Mouse (Mus musculus): ENCODE measurements at regions not wholly inside any gene's neighbourhood (a gene's known extent, or its start where the extent isn't known, plus 50 kb on each side); places are given as distances from the start of the nearest gene placed in this dataset.
A peak's percentile ranks its signal among the peaks of the same experiment; 100 is the strongest.

- no peak for ATAC-seq (ENCODE audit: low FRiP score, low TSS enrichment)
- Histone ChIP-seq H3K4me3 (ENCODE audit: low read length) (no peak overlapping the region), H3K27ac (ENCODE audit: low read length) (no peak overlapping the region), H3K36me3 (ENCODE audit: insufficient read depth, low read length) (no peaks in the 10 kb centered on the region), H3K4me1 (ENCODE audit: insufficient read depth, low read length) (no peaks in the 10 kb centered on the region), H3K9me3 (ENCODE audit: low read length) (no peaks in the 10 kb centered on the region), H3K4me2 (replicated peaks; ENCODE audit: low read depth, low read length) (no peak overlapping the region), H3K9ac (replicated peaks; ENCODE audit: low read length) (no peak overlapping the region), H3K27me3 (ENCODE audit: insufficient read depth, low read length) (no peaks in the 10 kb centered on the region)
- 49% methylated on average over 6 of the region's 6 CpGs for WGBS
Observed at GRCm38 (mm10) chr12:27823392-27823791, 481.0 kb upstream of the Sox11 start.

DNA sequence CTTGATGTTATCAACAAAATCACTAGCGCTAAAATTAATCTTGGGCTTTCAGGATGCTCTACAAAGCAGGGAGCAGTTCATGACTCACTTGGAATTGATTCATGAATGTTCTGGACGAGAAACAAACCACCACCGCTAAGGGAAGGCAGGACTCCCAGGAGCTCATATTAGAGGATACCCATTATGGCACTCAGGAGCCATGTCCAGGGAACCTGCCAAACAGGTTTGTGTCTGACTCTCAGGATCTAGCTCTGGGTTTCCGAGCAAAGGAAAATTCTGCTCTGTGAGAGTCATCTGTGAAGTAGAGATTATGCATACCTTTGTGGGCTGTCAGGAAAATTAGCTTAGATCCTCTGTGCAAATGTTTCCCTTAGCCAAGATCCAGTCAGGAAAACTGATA is 454.3 kb upstream of the Sox11 start:
- ATAC-seq (ENCODE audit: low FRiP score, low TSS enrichment), result no peak
- Histone ChIP-seq H3K4me3 (ENCODE audit: low read length) (no peak overlapping the region), H3K27me3 (ENCODE audit: insufficient read depth, low read length) (no peaks in the 10 kb centered on the region), H3K9me3 (ENCODE audit: low read length) (peaks cover 3% of the 10 kb centered on the region; the same call in 1 of the 2 replicates), H3K9ac (replicated peaks; ENCODE audit: low read length) (no peak overlapping the region), H3K36me3 (ENCODE audit: insufficient read depth, low read length) (no peaks in the 10 kb centered on the region), H3K27ac (ENCODE audit: low read length) (no peak overlapping the region), H3K4me1 (ENCODE audit: insufficient read depth, low read length) (no peaks in the 10 kb centered on the region), H3K4me2 (replicated peaks; ENCODE audit: low read depth, low read length) (no peak overlapping the region)
- 60% methylated on average over 4 of the region's 4 CpGs for WGBS

DNA sequence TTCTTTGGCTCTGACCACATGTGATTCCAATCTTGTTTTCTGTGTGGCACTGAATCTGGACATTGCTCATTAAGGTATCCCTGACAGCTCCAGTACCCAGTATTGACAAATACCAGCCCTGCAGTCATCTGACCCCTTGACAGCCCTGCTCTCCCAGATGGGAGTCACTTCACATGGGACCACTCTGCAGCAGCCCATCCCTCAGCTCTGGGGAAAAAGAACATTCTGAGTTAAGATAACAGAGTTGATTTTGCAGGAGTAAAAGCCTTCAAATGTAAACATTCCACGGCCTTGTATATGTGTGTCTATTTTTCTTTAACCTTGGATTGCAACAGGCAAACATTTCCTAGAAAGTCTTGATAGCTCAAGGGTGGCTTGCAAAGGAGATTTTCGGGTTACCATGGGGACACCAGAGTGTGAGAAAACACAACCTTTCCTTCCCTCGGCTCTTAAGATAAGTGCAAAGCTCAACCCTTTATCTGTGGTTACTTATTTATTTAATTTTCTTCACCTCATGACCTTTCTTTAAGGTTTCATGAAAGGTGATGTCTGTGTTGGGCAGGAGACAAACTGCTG is 444.4 kb upstream of the Sox11 start:
- Histone ChIP-seq H3K9ac (replicated peaks; ENCODE audit: low read length) (no peak overlapping the region), H3K27me3 (ENCODE audit: insufficient read depth, low read length) (no peaks in the 10 kb centered on the region), H3K36me3 (ENCODE audit: insufficient read depth, low read length) (no peaks in the 10 kb centered on the region), H3K4me3 (ENCODE audit: low read length) (no peak overlapping the region), H3K9me3 (ENCODE audit: low read length) (no peaks in the 10 kb centered on the region), H3K27ac (ENCODE audit: low read length) (no peak overlapping the region), H3K4me1 (ENCODE audit: insufficient read depth, low read length) (no peaks in the 10 kb centered on the region), H3K4me2 (replicated peaks; ENCODE audit: low read depth, low read length) (no peak overlapping the region)
- ATAC-seq (ENCODE audit: low FRiP score, low TSS enrichment), result no peak
- 46% methylated on average over 3 of the region's 3 CpGs for WGBS

GRCm38 (mm10) chr12:27780801-27781200 is 438.4 kb upstream of the Sox11 start:
- Histone ChIP-seq H3K27me3 (ENCODE audit: insufficient read depth, low read length) (no peaks in the 10 kb centered on the region), H3K27ac (ENCODE audit: low read length) (no peak overlapping the region), H3K36me3 (ENCODE audit: insufficient read depth, low read length) (no peaks in the 10 kb centered on the region), H3K4me3 (ENCODE audit: low read length) (no peak overlapping the region), H3K4me2 (replicated peaks; ENCODE audit: low read depth, low read length) (no peak overlapping the region), H3K9ac (replicated peaks; ENCODE audit: low read length) (no peak overlapping the region), H3K9me3 (ENCODE audit: low read length) (no peaks in the 10 kb centered on the region), H3K4me1 (ENCODE audit: insufficient read depth, low read length) (no peaks in the 10 kb centered on the region)
- ATAC-seq (ENCODE audit: low FRiP score, low TSS enrichment), result no peak
- 94% methylated on average over 1 of the region's 1 CpGs for WGBS

GRCm38 (mm10) chr12:27765948-27766347 is 423.6 kb upstream of the Sox11 start:
- H3K27ac ChIP-seq (ENCODE audit: low read length), result no peak overlapping the region

GRCm38 (mm10) chr12:27759016-27759415 is 416.6 kb upstream of the Sox11 start:
- no peak overlapping the region for H3K9ac ChIP-seq (replicated peaks; ENCODE audit: low read length)
- no peak for ATAC-seq (ENCODE audit: low FRiP score, low TSS enrichment)

More at GRCm38 (mm10) chr12:27765948-27766347, 423.6 kb upstream of the Sox11 start:
- H3K4me2 ChIP-seq (replicated peaks; ENCODE audit: low read depth, low read length), result no peak overlapping the region
- no peaks in the 10 kb centered on the region for H3K27me3 ChIP-seq (ENCODE audit: insufficient read depth, low read length)
- H3K36me3 ChIP-seq (ENCODE audit: insufficient read depth, low read length), result no peaks in the 10 kb centered on the region
- WGBS, result 10% methylated on average over 1 of the region's 1 CpGs
- no peaks in the 10 kb centered on the region for H3K4me1 ChIP-seq (ENCODE audit: insufficient read depth, low read length)
- 0 out of 2 replicates have a peak, but pooled peaks have one; percentile 27 for ATAC-seq (ENCODE audit: low FRiP score, low TSS enrichment)
- no peak overlapping the region for H3K4me3 ChIP-seq (ENCODE audit: low read length)
- H3K9me3 ChIP-seq (ENCODE audit: low read length), result no peaks in the 10 kb centered on the region
- no peak overlapping the region for H3K9ac ChIP-seq (replicated peaks; ENCODE audit: low read length)

DNA sequence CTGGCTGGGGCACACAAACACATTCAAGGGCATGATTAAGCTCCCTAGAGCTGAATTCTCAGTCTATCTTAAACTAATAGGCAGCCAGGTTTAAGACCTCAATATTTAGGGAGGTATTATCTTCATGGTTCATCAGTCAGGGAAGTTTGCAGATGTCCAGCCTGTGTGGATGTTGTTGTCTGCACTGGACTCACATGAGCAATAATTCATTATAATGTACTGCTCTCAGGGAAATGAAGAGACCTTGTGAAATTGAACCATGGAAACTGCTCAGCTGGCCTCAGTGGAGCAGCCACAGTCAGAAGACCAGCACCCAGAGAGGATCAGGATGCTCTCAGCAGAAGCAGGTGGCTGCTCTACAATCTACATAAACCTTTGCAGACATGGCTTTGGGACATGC is 415.3 kb upstream of the Sox11 start:
- no peaks in the 10 kb centered on the region for H3K27me3 ChIP-seq (ENCODE audit: insufficient read depth, low read length)
- peak; percentile 79 for ATAC-seq (ENCODE audit: low FRiP score, low TSS enrichment)
- no peak overlapping the region for H3K9ac ChIP-seq (replicated peaks; ENCODE audit: low read length)
- H3K4me3 ChIP-seq (ENCODE audit: low read length), result no peak overlapping the region
- peaks cover 7% of the 10 kb centered on the region; the same call in 1 of the 2 replicates for H3K4me1 ChIP-seq (ENCODE audit: insufficient read depth, low read length)
- no peaks in the 10 kb centered on the region for H3K36me3 ChIP-seq (ENCODE audit: insufficient read depth, low read length)
- no peak overlapping the region for H3K27ac ChIP-seq (ENCODE audit: low read length)
- no peaks in the 10 kb centered on the region for H3K9me3 ChIP-seq (ENCODE audit: low read length)
- no peak overlapping the region for H3K4me2 ChIP-seq (replicated peaks; ENCODE audit: low read depth, low read length)

More at GRCm38 (mm10) chr12:27759016-27759415, 416.6 kb upstream of the Sox11 start:
- Histone ChIP-seq H3K4me1 (ENCODE audit: insufficient read depth, low read length) (peaks cover 7% of the 10 kb centered on the region; the same call in 1 of the 2 replicates), H3K4me2 (replicated peaks; ENCODE audit: low read depth, low read length) (no peak overlapping the region), H3K4me3 (ENCODE audit: low read length) (no peak overlapping the region), H3K27me3 (ENCODE audit: insufficient read depth, low read length) (no peaks in the 10 kb centered on the region), H3K9me3 (ENCODE audit: low read length) (no peaks in the 10 kb centered on the region), H3K27ac (ENCODE audit: low read length) (no peak overlapping the region), H3K36me3 (ENCODE audit: insufficient read depth, low read length) (no peaks in the 10 kb centered on the region)

- H3K36me3 ChIP-seq (ENCODE audit: insufficient read depth, low read length), result no peaks in the 10 kb centered on the region
- H3K4me2 ChIP-seq (replicated peaks; ENCODE audit: low read depth, low read length), result no peak overlapping the region
- 55% methylated on average over 5 of the region's 5 CpGs for WGBS
- no peak for ATAC-seq (ENCODE audit: low FRiP score, low TSS enrichment)
- H3K4me3 ChIP-seq (ENCODE audit: low read length), result no peak overlapping the region
- no peaks in the 10 kb centered on the region for H3K9me3 ChIP-seq (ENCODE audit: low read length)
- no peak overlapping the region for H3K27ac ChIP-seq (ENCODE audit: low read length)
- H3K9ac ChIP-seq (replicated peaks; ENCODE audit: low read length), result no peak overlapping the region
- no peaks in the 10 kb centered on the region for H3K4me1 ChIP-seq (ENCODE audit: insufficient read depth, low read length)
- H3K27me3 ChIP-seq (ENCODE audit: insufficient read depth, low read length), result no peaks in the 10 kb centered on the region
Observed at GRCm38 (mm10) chr12:27724619-27725200, 382.3 kb upstream of the Sox11 start.

DNA sequence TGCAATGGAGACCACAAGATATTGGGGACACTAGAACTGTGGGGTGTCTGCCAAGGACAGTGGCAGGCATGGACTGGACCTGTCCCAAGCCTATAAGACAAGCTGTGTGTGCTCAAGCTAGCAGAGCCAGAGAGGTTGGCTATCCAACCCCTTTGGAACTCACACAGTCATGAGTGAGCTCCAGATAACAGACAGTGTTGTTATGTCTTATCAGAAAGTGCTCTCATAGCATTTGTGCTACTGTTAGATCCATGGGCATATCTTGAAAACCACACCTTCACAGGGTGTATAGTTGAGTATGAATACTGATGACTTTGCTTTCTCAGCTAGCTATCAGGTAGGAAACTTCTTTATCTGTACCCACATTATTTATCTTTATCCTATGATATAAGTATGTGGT is 338.1 kb upstream of the Sox11 start:
- Histone ChIP-seq H3K9ac (replicated peaks; ENCODE audit: low read length) (no peak overlapping the region), H3K27me3 (ENCODE audit: insufficient read depth, low read length) (no peaks in the 10 kb centered on the region), H3K27ac (ENCODE audit: low read length) (no peak overlapping the region), H3K36me3 (ENCODE audit: insufficient read depth, low read length) (no peaks in the 10 kb centered on the region), H3K9me3 (ENCODE audit: low read length) (no peaks in the 10 kb centered on the region), H3K4me3 (ENCODE audit: low read length) (no peak overlapping the region), H3K4me2 (replicated peaks; ENCODE audit: low read depth, low read length) (no peak overlapping the region), H3K4me1 (ENCODE audit: insufficient read depth, low read length) (no peaks in the 10 kb centered on the region)
- ATAC-seq (ENCODE audit: low FRiP score, low TSS enrichment), result no peak

- no peak overlapping the region for H3K4me2 ChIP-seq (replicated peaks; ENCODE audit: low read depth, low read length)
- H3K36me3 ChIP-seq (ENCODE audit: insufficient read depth, low read length), result no peaks in the 10 kb centered on the region
- no peaks in the 10 kb centered on the region for H3K4me1 ChIP-seq (ENCODE audit: insufficient read depth, low read length)
- no peak for ATAC-seq (ENCODE audit: low FRiP score, low TSS enrichment)
- no peak overlapping the region for H3K27ac ChIP-seq (ENCODE audit: low read length)
- no peaks in the 10 kb centered on the region for H3K9me3 ChIP-seq (ENCODE audit: low read length)
- no peak overlapping the region for H3K9ac ChIP-seq (replicated peaks; ENCODE audit: low read length)
- no peaks in the 10 kb centered on the region for H3K27me3 ChIP-seq (ENCODE audit: insufficient read depth, low read length)
- H3K4me3 ChIP-seq (ENCODE audit: low read length), result no peak overlapping the region
Observed at GRCm38 (mm10) chr12:27673404-27673803, 331.0 kb upstream of the Sox11 start.
